In genomic region chr12:69724018-69724710, GRCm38 (mm10) we compare ENCODE assay signal across 8 mouse cellular contexts. TPM values are rescaled to one million over a fixed set of nuclear protein-coding genes. Genes with fewer than 3 reads are reported as not detected.
DNase-seq lines count a peak whose midpoint lies in the region; ATAC-seq and TF ChIP-seq lines count a peak whose summit lies in the region.

No protein-coding gene starts in this region.

- 3% methylated on average over 24 of the region's 24 CpGs for WGBS in cerebellum, adult 2 months
- 4% methylated on average over 24 of the region's 24 CpGs for WGBS in spleen, adult 2 months
- 2% methylated on average over 24 of the region's 24 CpGs for WGBS in neural tube, embryonic 15.5 days

- no peak for TF ChIP-seq POLR2A in cerebellum, adult 2 months (IDR thresholded peaks at IDR 0.05; ENCODE audit: borderline replicate concordance, insufficient read depth, low read length)
- TF ChIP-seq POLR2A in spleen, adult 2 months (IDR thresholded peaks at IDR 0.05; ENCODE audit: low read depth, low read length) = no peak

- ATAC-seq in inflammation-experienced regulatory T-cells, adult 6 months = peak; percentile 44
- peak; percentile 9 for ATAC-seq in neural tube, embryonic 15.5 days (ENCODE audit: low FRiP score)

- peak overlapping the region; percentile 96 for H3K4me3 ChIP-seq in cerebellum, adult 2 months (replicated peaks; ENCODE audit: insufficient read depth, low read depth, low read length)
- H3K4me3 ChIP-seq in spleen, adult 2 months (ENCODE audit: extremely low read depth, insufficient read depth, insufficient read length) = peak overlapping the region; percentile 95
- peak overlapping the region; percentile 89 for H3K4me3 ChIP-seq in neural tube, embryonic 15.5 days (replicated peaks)

- peaks cover 6% of the 10 kb centered on the region for H3K9me3 ChIP-seq in neural tube, embryonic 15.5 days (replicated peaks)

- no peak for DNase-seq in cerebellum, adult 2 months
- no peak for DNase-seq in cerebellum, adult 11 months
- no peak for DNase-seq in spleen, adult 2 months (ENCODE audit: low read depth in 1 of 2, low spot score in 2 of 2)
- DNase-seq in spleen, postnatal 10 days (ENCODE audit: low spot score in 2 of 2) = no peak
- DNase-seq in layer of hippocampus, adult 9-11 months = no peak
- DNase-seq in spleen, adult 12 weeks (ENCODE audit: low spot score) = no peak

- H3K4me2 ChIP-seq in neural tube, embryonic 15.5 days = peak overlapping the region; percentile 83

- H3K4me1 ChIP-seq in cerebellum, adult 2 months (ENCODE audit: control insufficient read depth, insufficient read depth, low read length) = peaks cover 6% of the 10 kb centered on the region
- no peaks in the 10 kb centered on the region; the same call in 1 of the 2 replicates for H3K4me1 ChIP-seq in spleen, adult 2 months (ENCODE audit: control insufficient read depth, insufficient read depth, insufficient read length)
- H3K4me1 ChIP-seq in neural tube, embryonic 15.5 days = peaks cover 23% of the 10 kb centered on the region

- H3K27ac ChIP-seq in cerebellum, adult 2 months (ENCODE audit: insufficient read depth, low read length) = 0 out of 2 replicates have a peak overlapping the region, but pooled peaks have one; percentile 2
- H3K27ac ChIP-seq in spleen, adult 2 months (ENCODE audit: insufficient read depth, low read length) = no peak overlapping the region
- H3K27ac ChIP-seq in neural tube, embryonic 15.5 days (replicated peaks) = peak overlapping the region; percentile 54

- TF ChIP-seq CTCF in cerebellum, adult 2 months (IDR thresholded peaks at IDR 0.05; ENCODE audit: borderline replicate concordance, insufficient read depth, low read depth, low read length) = no peak
- TF ChIP-seq CTCF in spleen, adult 2 months (IDR thresholded peaks at IDR 0.05; ENCODE audit: extremely low read depth, insufficient read depth, insufficient read length, insufficient replicate concordance) = no peak

- no peaks in the 10 kb centered on the region for H3K27me3 ChIP-seq in cerebellum, adult 2 months (ENCODE audit: control insufficient read depth, insufficient read depth, low read length)
- H3K27me3 ChIP-seq in spleen, adult 2 months (ENCODE audit: control insufficient read depth, insufficient read depth, low read length) = no peaks in the 10 kb centered on the region
- no peaks in the 10 kb centered on the region for H3K27me3 ChIP-seq in neural tube, embryonic 15.5 days (replicated peaks)

- H3K36me3 ChIP-seq in spleen, adult 2 months (ENCODE audit: control insufficient read depth, insufficient read depth, low read length) = no peaks in the 10 kb centered on the region
- H3K36me3 ChIP-seq in neural tube, embryonic 15.5 days = peaks cover 19% of the 10 kb centered on the region

- H3K9ac ChIP-seq in neural tube, embryonic 15.5 days (replicated peaks) = peak overlapping the region; percentile 78

RNA-seq across cellular contexts. Expression of gene L2hgdh, which starts 0.5 kb away (rescaled TPM):
- polyA plus RNA-seq in cerebellum, adult 2 months (2012; rRNA removed) = 11.9 and 12.9 TPM in 2 replicates
- polyA plus RNA-seq in spleen, adult 2 months (2012; rRNA removed) = 1.4 and 1.9 TPM in 2 replicates
- 1 to 10 TPM; 2.8 to 3.2 (median 2.9) TPM for polyA plus RNA-seq in inflammation-experienced regulatory T-cells, adult 6 months (2017; shearing (Covaris generic))
- 12.6 and 13.4 TPM in 2 replicates for polyA plus RNA-seq in neural tube, embryonic 15.5 days (2015; fragmentation: Nextera tagmentation; extraction: Ambion mirVana)

RNA-seq across cellular contexts. Expression of gene Atp5s, which starts 0.6 kb away (rescaled TPM):
- polyA plus RNA-seq in cerebellum, adult 2 months (2012; rRNA removed) = 33.3 and 33.8 TPM in 2 replicates
- polyA plus RNA-seq in spleen, adult 2 months (2012; rRNA removed) = 7.9 and 10.5 TPM in 2 replicates
- 10 to 100 TPM; 12.0 to 17.0 (median 14.8) TPM for polyA plus RNA-seq in inflammation-experienced regulatory T-cells, adult 6 months (2017; shearing (Covaris generic))
- polyA plus RNA-seq in neural tube, embryonic 15.5 days (2015; fragmentation: Nextera tagmentation; extraction: Ambion mirVana) = 37.6 and 40.3 TPM in 2 replicates

RNA-seq across cellular contexts. Expression of gene Sos2, which starts 42.5 kb away (rescaled TPM):
- 50.3 and 56.4 TPM in 2 replicates for polyA plus RNA-seq in cerebellum, adult 2 months (2012; rRNA removed)
- 8.7 and 9.3 TPM in 2 replicates for polyA plus RNA-seq in spleen, adult 2 months (2012; rRNA removed)
- 10 to 100 TPM; 13.4 to 23.9 (median 14.5) TPM for polyA plus RNA-seq in inflammation-experienced regulatory T-cells, adult 6 months (2017; shearing (Covaris generic))
- polyA plus RNA-seq in neural tube, embryonic 15.5 days (2015; fragmentation: Nextera tagmentation; extraction: Ambion mirVana) = 10.2 and 12.4 TPM in 2 replicates
